Mouse (Mus musculus): ENCODE results near the gene Lin52. TPM values are rescaled to one million over a fixed set of nuclear protein-coding genes. Genes with fewer than 3 reads are reported as not detected.

The Lin52 gene
- polyA plus RNA-seq, 1 experiment, result 4.5 TPM

DNA sequence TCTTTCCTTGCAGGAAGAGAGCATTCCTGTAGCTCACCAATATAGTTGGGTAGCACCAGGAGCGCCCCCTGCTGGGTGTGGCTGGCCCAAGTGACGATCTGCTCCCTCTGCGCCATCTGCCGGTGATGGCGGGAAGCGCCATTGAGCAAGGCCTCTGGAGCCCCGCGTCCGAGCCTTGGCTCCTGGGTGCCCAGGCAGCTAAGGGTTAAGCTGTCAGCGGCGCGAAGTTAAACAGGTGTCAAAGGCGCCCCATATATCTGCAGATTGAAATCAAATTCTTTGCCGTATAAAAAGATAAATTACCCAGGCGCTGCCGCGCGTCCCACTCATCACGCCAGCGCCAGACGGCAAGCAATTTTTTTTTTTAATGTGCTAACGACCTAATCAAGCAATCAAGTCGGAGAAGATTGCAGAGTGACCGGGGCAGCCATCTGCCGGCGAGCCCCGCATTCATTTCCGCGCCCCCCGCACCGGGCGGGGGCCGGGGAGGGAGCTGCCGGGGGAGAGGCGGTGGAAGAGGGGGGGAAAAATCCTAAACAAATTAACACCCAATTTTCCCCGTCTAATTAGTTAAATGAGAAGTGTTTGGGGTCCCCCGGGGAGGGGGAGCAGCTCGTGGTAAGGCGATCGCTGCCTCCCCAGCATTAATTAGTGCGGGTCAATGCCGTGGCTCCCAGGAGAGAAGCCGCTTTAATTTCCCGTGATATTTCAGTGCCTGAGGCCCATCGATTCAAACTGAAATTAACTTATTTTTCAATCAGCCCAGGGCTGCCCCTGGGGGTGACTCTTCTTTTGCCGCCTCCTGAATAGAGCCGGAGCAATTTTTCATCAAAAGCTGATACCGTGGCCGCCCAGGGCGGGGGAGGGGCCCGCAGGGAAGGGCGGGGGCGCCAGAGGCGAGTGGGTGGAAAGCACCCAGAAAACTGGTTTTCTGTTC is 138.9 kb downstream of the Lin52 start:
- H3K4me1 ChIP-seq (ENCODE audit: control insufficient read depth, insufficient read depth, insufficient read length), result no peaks in the 10 kb centered on the region
- H3K27ac ChIP-seq (ENCODE audit: insufficient read depth, low read length), result no peak overlapping the region
- no peaks in the 10 kb centered on the region for H3K36me3 ChIP-seq (ENCODE audit: control insufficient read depth, insufficient read depth, low read length)
- H3K4me3 ChIP-seq (ENCODE audit: extremely low read depth, insufficient read depth, insufficient read length), result peak overlapping the region; percentile 51
- peaks cover 4% of the 10 kb centered on the region; the same call in 1 of the 2 replicates for H3K27me3 ChIP-seq (ENCODE audit: control insufficient read depth, insufficient read depth, low read length)
- WGBS, result 2% methylated on average over 54 of the region's 54 CpGs
- DNase-seq (ENCODE audit: low read depth in 1 of 2, low spot score in 2 of 2), result peak; percentile 56 to 85
- TF ChIP-seq CTCF (IDR thresholded peaks at IDR 0.05; ENCODE audit: extremely low read depth, insufficient read depth, insufficient read length, insufficient replicate concordance) (peak; percentile 100), POLR2A (IDR thresholded peaks at IDR 0.05; ENCODE audit: low read depth, low read length) (no peak)

Other genes starting within 250 kb of the Lin52 start
- gene Elmsan1, start 232.5 kb upstream of the Lin52 start, polyA plus RNA-seq (2012; rRNA removed), result 30.6 and 36.4 TPM in 2 replicates
- gene Ptgr2, start 166.2 kb upstream of the Lin52 start, polyA plus RNA-seq (2012; rRNA removed), result 2.8 and 4.2 TPM in 2 replicates
- gene Zfp410, start 134.6 kb upstream of the Lin52 start, polyA plus RNA-seq (2012; rRNA removed), result 13.7 and 14.5 TPM in 2 replicates
- gene Coq6, start 89.8 kb upstream of the Lin52 start, polyA plus RNA-seq (2012; rRNA removed), result 17.5 and 27.8 TPM in 2 replicates
- 0.27 and 0.32 TPM in 2 replicates for gene Fam161b, start 89.6 kb upstream of the Lin52 start, polyA plus RNA-seq (2012; rRNA removed)
- gene Entpd5, start 42.4 kb upstream of the Lin52 start, polyA plus RNA-seq (2012; rRNA removed), result 4.4 and 4.6 TPM in 2 replicates
- gene Bbof1, start 42.4 kb upstream of the Lin52 start, polyA plus RNA-seq (2012; rRNA removed), result 0.05 TPM in 1 of 2 replicates, not detected in the other
- 3.3 and 3.6 TPM in 2 replicates for gene Rnf113a2, start 34.2 kb upstream of the Lin52 start, polyA plus RNA-seq (2012; rRNA removed)
- 2.5 and 2.6 TPM in 2 replicates for gene Aldh6a1, start 418 bp upstream of the Lin52 start, polyA plus RNA-seq (2012; rRNA removed)
- not detected in 2 replicates for gene Vsx2, start 118.3 kb downstream of the Lin52 start, polyA plus RNA-seq (2012; rRNA removed)
- 16.6 and 17.0 TPM in 2 replicates for gene Abcd4, start 166.0 kb downstream of the Lin52 start, polyA plus RNA-seq (2012; rRNA removed)
- gene Vrtn, start 189.6 kb downstream of the Lin52 start, polyA plus RNA-seq (2012; rRNA removed), result not detected in 2 replicates
- gene Syndig1l, start 247.4 kb downstream of the Lin52 start, polyA plus RNA-seq (2012; rRNA removed), result 0.32 and 0.48 TPM in 2 replicates

Measured in spleen, adult 2 months (tissue).